Mouse (Mus musculus) left cerebral cortex, postnatal 4 days (tissue): ENCODE results near the gene Sarnp. TPM values are rescaled to one million over a fixed set of nuclear protein-coding genes. Genes with fewer than 3 reads are reported as not detected.

Source experiments
- DNase-seq: peaks from one replicate; pipeline ENCODE4 v3.0.0-alpha.2; 2022
- intact Hi-C: fragments of 180-260 bp; cut with DNase I; formaldehyde crosslinking; loops from one replicate; pipeline ENCODE4 v1.15.1; 2025
- total RNA-seq, 2 experiments: library from RNA; stranded (reverse); gene quantifications; 2 replicates each; pipeline ENCODE4 v1.2.3; 2021

Gene Sarnp
- total RNA-seq, 2 experiments from 2014 or later = 50.9 to 53.4 TPM

DNA sequence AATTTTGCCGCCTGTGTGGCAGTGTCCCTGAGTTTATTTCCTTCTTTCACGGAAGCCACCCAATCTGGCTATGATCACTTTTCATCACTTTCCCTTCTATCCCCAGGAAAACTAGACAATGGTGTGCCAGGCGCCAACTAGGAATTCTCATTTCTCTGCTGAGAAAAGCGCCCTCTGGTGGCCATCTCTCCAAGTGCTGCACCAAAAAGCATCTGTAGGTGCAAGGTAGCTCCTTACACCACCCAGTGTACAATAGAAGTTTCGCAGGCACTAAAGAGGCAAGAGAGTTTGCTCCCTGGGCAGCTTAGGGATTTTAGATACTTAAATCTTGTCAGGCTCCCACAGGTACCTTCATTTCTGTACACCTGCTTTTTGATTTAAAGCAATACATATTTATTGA lies 96.1 kb downstream of the Sarnp start:
- DNase-seq = peak; percentile 95
- intact Hi-C loops = no loop called here

DNA sequence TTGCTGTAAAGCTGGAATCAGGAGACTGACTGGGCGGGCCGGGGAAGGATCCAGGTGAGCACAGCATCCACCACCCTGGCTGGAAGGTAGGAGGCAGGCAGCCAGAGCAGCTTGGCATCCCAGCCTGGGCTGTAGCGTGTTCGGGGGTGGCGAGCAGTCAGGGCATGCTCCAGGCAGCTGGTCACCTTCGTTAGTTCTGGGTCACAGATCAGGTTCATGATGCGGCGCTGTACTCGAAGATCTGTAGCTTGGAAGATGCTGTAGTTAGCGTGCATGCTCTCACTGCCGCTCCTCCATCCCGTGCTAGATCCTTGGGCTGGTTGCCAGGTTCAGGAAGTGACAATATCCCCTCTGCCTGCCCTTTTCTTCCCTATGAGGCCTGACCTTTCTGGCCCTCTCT lies 96.6 kb downstream of the Sarnp start:
- intact Hi-C loops = no loop called here
- DNase-seq = peak; percentile 43

DNA sequence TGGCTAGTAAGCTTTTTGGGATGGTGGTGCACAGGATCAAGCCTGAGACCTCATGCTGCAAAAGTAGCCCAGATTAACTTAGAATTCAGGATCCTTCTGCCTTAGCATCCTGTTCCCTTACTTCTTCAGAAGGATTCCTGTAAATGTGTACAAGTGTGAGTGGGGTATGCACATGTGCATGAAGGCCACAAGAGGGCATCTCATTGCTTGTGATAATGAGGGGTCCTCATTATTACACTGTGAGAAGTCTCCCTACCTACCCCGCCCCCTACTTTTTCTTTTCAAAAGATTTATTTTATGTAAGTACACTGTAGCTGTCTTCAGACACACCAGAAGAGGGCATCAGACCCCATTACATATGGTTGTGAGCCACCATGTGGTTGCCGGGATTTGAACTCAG lies 98.4 kb downstream of the Sarnp start:
- DNase-seq = no peak
- intact Hi-C loops = no loop called here

DNA sequence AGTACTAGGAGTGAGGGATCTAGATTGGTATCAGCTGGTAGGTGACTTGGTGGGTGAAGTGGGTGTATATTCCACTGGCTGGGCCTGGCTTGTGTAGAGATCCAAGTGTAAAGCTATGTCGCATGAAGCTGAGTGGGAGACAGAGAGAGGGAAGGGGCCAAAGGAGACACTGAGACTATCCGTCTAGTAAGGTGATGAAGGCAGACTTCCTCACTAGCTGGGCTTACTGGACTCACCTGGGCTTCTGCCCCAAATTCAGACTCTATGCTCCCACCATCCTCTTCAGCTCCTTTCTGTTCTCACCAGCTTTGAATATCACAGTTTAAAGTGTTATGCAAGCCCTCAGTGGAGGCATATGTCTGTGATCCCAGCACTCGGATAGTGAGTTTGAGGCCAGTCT lies 99.5 kb downstream of the Sarnp start:
- intact Hi-C loops = no loop called here
- DNase-seq = no peak

DNA sequence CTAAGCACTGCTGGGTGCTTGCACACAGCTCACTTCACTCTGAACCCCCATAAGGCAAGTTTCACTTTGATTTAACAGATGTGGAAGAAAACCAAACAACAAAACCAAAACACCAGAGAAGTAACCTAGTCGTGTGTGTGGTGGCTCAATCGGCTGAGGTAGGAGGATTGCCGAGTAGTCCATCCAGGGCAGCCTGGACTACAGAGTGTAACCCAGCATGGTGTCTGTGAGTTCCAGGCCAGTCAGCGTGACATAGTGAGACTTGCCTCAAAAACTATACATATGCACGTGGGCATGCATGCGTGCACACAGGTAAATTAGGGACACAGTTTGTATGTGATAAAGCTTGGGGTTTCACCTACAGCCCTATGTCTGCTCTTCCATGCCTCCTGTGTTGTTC lies 100.3 kb downstream of the Sarnp start:
- intact Hi-C loops = no loop called here

DNA sequence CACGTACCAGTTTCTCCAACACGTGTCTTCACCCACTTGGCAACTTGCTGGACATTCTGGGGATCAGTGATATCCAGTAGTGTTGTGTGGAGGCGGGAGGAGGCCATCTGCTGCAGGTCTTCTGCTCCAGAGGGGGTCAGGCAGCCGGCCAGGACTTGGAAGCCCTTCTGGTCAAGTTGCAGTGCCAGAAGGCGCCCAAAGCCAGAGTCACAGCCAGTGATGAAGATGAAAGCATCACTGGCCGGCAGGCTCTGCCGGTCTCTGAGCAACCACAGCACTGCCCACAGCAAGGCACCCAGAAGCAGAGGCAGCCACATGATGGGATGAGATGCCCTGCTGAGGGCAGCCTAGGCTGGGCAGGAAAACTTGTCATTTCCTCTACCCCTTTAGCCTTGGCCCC lies 101.1 kb downstream of the Sarnp start:
- intact Hi-C loops = no loop called here
- peak; percentile 98 for DNase-seq

More for the DNA sequence above, 100.3 kb downstream of the Sarnp start:
- no peak for DNase-seq

DNA sequence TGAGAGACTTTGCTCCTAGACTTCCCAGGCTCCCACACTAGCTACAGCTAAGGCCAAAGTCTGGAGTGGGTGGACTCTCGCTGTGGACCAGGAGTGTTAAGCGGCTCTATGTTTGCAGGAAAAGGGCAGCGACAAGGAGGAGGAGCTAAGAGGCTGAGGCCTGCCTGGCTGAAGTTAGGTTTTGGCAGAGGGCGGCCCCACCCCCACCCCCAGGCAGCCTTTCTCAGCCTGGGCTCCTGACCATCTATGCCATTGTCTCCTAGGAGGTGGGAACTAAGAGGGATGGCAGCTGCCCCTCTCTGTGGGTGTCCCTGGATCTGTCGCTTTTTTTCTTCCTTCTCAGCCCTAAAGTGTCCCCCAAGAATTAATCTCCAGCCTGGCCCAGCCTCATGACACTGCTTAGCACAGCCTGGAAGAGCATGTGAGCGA lies 102.1 kb downstream of the Sarnp start:
- intact Hi-C loops = no loop called here
- peak; percentile 88 for DNase-seq

DNA sequence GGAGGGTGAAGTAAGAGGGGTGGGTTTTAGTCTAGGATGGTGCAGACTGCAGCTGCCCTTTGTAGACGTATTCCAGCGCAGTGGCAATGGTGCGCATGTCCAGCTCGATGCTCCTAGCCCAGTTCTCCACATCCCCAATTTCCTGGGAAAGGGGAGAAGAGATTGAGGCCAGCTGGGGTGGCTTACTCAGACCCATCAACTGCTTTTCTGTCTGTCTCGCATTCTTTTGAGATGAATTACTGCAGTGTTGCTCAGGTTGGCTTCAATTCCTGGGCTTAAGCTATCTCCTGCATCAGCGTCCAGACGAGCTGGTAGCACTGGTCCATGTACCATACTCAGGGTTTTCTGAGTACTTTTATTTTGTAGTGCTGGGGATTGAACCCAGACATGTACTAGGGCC lies 102.8 kb downstream of the Sarnp start:
- intact Hi-C loops = no loop called here

DNA sequence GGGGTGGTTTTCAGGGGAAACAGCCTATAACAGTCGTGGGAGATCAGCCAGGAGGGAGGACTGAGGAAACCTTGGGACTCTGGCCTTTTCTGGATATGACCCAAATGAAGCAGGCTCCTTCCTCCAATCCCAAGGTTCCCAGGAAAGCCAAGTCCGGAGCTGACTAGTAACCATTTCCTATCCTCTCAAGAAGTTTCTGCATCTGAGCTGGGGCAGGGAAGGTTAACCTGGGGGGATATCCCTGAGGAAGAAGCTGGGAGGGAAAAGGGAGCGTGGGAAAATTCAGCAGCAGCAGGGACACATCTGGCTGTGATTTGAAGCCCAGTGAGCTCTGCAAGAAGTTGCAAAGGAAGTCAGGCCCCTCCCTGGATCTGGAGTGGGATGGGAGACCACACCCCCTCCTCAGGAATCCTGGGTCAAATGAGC lies 103.6 kb downstream of the Sarnp start:
- intact Hi-C loops = no loop called here
- DNase-seq = peak; percentile 19

More for the DNA sequence above, 102.8 kb downstream of the Sarnp start:
- DNase-seq = no peak

DNA sequence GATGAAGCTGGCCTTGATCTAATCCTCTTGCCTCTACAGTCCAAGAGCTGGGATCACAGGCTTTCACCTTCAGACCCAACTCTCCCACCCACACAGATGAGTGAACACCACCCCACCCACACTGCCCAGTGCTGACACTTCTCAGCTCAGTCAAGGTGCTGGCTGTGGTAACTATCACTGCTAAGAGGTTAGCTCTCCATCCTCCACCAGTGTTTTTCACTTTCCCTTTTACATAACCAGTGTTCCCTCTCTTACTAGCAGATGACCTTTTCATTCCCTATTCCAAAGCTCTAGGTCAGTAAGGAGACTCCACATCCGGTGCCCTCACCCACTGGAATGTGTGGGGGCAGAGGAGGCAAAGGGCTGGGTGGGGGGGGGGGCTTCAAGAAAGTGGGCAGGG lies 104.1 kb downstream of the Sarnp start:
- DNase-seq = no peak
- intact Hi-C loops = no loop called here

DNA sequence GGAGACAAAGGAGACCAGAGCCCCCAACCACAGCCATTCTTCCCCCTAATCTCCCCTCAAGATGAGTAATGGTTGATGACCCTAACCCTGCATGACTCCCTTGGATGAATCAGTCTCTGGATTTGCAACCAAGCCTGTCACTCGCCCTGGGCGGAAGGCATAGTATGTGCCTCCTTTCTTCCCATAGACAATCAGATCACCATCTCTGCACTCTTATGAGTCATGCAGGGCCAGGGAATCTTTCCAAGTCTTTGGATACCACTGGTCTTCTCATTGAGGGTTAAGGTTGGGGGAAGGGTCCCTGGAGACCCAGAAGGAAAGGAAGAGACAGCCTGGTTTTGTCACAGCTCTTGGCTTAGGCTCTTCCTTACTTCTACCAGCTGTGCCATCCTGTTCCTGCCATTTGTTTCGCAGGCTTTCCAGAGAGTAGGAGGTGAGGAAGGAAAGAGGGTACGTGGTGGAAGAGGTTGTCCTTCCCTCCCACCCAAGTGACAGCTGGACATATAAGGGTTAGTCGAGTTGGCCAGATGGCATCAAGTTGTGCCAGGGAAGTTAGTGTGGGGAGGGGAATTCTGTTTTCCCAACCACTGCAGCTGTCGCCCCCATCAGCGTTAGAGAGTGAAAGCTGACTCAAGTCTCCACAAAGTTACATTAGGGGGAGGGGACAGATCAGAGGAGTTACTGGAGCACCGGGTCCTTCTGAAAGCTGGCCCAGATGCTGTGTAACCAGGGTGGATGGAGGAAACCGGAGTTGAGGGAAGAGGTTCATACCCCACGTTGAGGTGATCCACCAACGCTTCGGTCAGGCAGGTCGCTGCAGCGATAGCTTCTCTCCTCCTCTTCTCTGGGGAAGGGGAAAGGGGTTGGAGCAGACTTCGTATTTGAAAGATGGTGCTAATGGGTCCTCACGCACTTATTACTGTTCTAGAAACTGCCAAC lies 105.0 kb downstream of the Sarnp start:
- DNase-seq = peak; percentile 70
- intact Hi-C loops = no loop called here

DNA sequence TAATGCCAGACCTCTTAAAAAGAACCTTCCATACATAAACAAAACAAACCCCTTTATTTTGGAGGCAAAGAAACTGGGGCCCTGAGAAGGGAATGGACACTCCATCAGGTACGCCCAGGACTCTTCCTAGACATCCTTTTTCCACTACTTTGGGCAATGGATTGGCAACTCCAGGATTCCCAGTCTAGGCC lies 105.6 kb downstream of the Sarnp start, which contains the start of gene Rdh5:
Gene Rdh5, minus strand, starts transcription at position 67 of the 191 bp plus-strand sequence.
- intact Hi-C loops = no loop called here
- DNase-seq = no peak

DNA sequence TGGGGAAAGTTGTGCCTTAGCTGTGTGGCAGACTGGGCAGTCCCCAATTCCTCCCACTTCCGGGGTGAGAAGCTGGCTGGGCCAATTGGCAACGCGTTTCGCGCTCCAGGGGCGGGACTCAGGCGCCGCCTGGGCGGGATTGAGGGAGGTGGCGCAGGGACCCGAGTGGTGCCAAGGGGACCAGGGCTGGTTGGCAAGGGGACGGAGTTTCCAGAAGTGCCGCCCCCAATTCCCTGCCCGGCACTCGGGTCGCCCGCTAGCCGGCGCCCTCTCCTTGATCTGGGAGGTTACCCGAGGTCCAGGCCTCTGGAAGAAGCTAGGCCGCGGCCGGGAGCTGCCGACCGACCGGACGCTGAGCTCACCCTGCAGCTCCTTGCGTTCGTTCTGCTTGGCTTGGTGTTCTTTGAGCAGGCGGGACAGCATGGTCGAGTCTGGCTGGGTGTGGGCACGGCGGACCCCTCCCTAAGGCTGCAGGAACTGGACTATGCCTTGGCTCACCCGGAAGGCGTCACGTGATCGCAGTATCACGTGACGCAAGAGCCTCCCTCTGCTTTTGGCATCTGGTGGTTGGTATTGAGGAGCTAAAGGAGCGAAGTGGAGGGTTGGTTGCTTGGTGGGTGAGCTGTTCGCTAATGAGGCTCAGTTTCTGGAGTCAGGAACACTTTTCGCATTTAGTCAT lies 106.0 kb downstream of the Sarnp start:
- DNase-seq = peak; percentile 98
- intact Hi-C loops = no loop called here

DNA sequence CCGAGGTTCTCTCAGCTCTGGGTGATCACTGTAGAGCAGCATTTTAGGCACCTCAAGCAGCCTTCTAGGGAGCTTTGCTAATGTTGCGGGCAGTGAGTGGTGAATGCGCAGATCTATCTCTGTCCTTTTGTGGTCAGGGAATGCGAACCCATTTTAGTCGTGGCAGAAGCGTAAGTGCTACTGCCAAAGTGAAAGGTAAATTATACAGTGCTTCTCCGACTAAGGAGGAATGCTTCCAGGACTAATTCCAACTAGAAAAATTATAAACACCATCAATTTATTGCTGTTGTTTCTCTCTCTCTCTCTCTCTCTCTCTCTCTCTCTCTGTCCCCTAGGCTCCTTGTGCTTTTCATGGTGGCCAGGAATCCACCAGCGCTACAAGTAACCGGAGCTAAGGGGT lies 106.8 kb downstream of the Sarnp start, which contains the start of gene Bloc1s1:
Gene Bloc1s1, minus strand, starts transcription at position 101 of the 400 bp plus-strand sequence.
- intact Hi-C loops = no loop called here
- no peak for DNase-seq

Other genes with a start within 250 kb of the Sarnp start
- under 1 TPM; 0.62 to 0.66 TPM for gene Erbb3, start 227.7 kb upstream of the Sarnp start, total RNA-seq
- gene Rps26, start 190.6 kb upstream of the Sarnp start, total RNA-seq = 100 to 1,000 TPM; 595 to 651 TPM
- gene Ikzf4, start 171.3 kb upstream of the Sarnp start, total RNA-seq = 10 to 100 TPM; 25.0 to 30.7 TPM
- 10 to 100 TPM; 10.5 to 11.0 TPM for gene Suox, start 143.3 kb upstream of the Sarnp start, total RNA-seq
- 100 to 1,000 TPM; 113 TPM for gene Rab5b, start 121.1 kb upstream of the Sarnp start, total RNA-seq
- 1 to 10 TPM in 1 of 2 experiments, under 1 TPM in 1; 0.50 to 1.6 TPM for gene Pmel, start 113.1 kb upstream of the Sarnp start, total RNA-seq
- gene Cdk2, start 112.3 kb upstream of the Sarnp start, total RNA-seq = 10 to 100 TPM in 1 of 2 experiments, 1 to 10 TPM in 1; 8.1 to 10.0 TPM
- 1 to 10 TPM; 7.5 to 7.7 TPM for gene Dgka, start 72.5 kb upstream of the Sarnp start, total RNA-seq
- gene Pym1, start 69.4 kb upstream of the Sarnp start, total RNA-seq = 10 to 100 TPM; 37.5 TPM
- gene Mmp19, start 26.4 kb upstream of the Sarnp start, total RNA-seq = 1 to 10 TPM in 1 of 2 experiments, under 1 TPM in 1; 0.74 to 1.3 TPM
- gene Dnajc14, start 13.3 kb upstream of the Sarnp start, total RNA-seq = 10 to 100 TPM; 59.3 to 63.3 TPM
- gene Tmem198b, start 13.0 kb upstream of the Sarnp start, total RNA-seq = 10 to 100 TPM; 14.1 to 14.2 TPM
- gene Ormdl2, start 4.3 kb downstream of the Sarnp start, total RNA-seq = 1 to 10 TPM; 4.3 to 5.2 TPM
- gene Gdf11, start 74.4 kb downstream of the Sarnp start, total RNA-seq = 10 to 100 TPM; 18.8 to 20.1 TPM
- 10 to 100 TPM; 52.7 to 64.3 TPM for gene Cd63, start 83.7 kb downstream of the Sarnp start, total RNA-seq
- gene Rdh5, start 105.6 kb downstream of the Sarnp start, total RNA-seq = 1 to 10 TPM; 5.4 to 6.1 TPM
- 10 to 100 TPM; 90.7 to 91.9 TPM for gene Bloc1s1, start 106.7 kb downstream of the Sarnp start, total RNA-seq
- 1 to 10 TPM; 8.9 to 9.1 TPM for gene Itga7, start 116.5 kb downstream of the Sarnp start, total RNA-seq
- not detected for gene Mettl7b, start 143.7 kb downstream of the Sarnp start, total RNA-seq
- not detected for gene Olfr9, start 172.1 kb downstream of the Sarnp start, total RNA-seq
- gene Olfr763, start 193.5 kb downstream of the Sarnp start, total RNA-seq = not detected
- not detected for gene Olfr764-ps1, start 222.6 kb downstream of the Sarnp start, total RNA-seq
- gene Olfr765, start 232.7 kb downstream of the Sarnp start, total RNA-seq = not detected